Mouse (Mus musculus) liver, embryonic 14.5 days (tissue): ENCODE measurements at regions not wholly inside any gene's neighbourhood (a gene's known extent, or its start where the extent isn't known, plus 50 kb on each side); places are given as distances from the start of the nearest gene placed in this dataset.
"Not testable (repeated sequence)": the region's sequence is repeated elsewhere in the genome, so short reads cannot be mapped to it uniquely, and the experiment has no call there.

ENCODE experiments used
- ATAC-seq: fragments of 200-750 bp; cut with Nextera tagmentation; 2 replicates; pipeline ENCODE4 v1.8.0; 2017; ENCODE audit warnings: moderate number of reproducible peaks, mild to moderate bottlenecking, moderate library complexity; ENCODE audit not compliant: insufficient read depth
- DNase-seq, 3 experiments: peaks; one replicate each; pipeline ENCODE4 v3.0.0-alpha.2; 2012 to 2013; ENCODE audit warnings: low read depth in 3 of 3, low spot score in 3 of 3
- H3K27ac ChIP-seq: fragments of 300-500 bp; sonication (generic); 2 replicates; pipeline ENCODE4 v1.5.1; 2014; ENCODE audit warnings: moderate library complexity, mild to moderate bottlenecking, control low read depth, inconsistent platforms
- H3K27me3 ChIP-seq: fragments of 300-500 bp; sonication (generic); 2 replicates; pipeline ENCODE4 v1.6.1; 2014; ENCODE audit warnings: mild to moderate bottlenecking, low read length, moderate library complexity; ENCODE audit not compliant: control insufficient read depth, insufficient read depth
- H3K36me3 ChIP-seq: fragments of 300-500 bp; sonication (generic); replicated peaks from 2 replicates; pipeline ENCODE4 v1.6.1; 2014; ENCODE audit warnings: low read depth; ENCODE audit not compliant: control insufficient read depth, insufficient read depth
- H3K4me1 ChIP-seq, 2 experiments: fragments of 200-500 bp in 1 of 2; fragments of 300-500 bp in 1 of 2; sonication (generic) in 1 of 2; replicated peaks; 2 replicates each; pipeline ENCODE4 v1.6.1; 2012 to 2014; ENCODE audit warnings: antibody characterized with exemption in 1 of 2, inconsistent platforms in 1 of 2, low read length in 1 of 2; ENCODE audit not compliant: control insufficient read depth in 2 of 2, insufficient read depth in 2 of 2
- H3K4me2 ChIP-seq: fragments of 300-500 bp; sonication (generic); 2 replicates; pipeline ENCODE4 v1.6.1; 2014; ENCODE audit warnings: low read depth, mild to moderate bottlenecking, control low read depth, moderate library complexity
- H3K4me3 ChIP-seq, 2 experiments: fragments of 200-500 bp in 1 of 2; fragments of 300-500 bp in 1 of 2; sonication (generic) in 1 of 2; 2 replicates each; pipeline ENCODE4 v1.5.1; 2012 to 2014; ENCODE audit warnings: low read depth in 2 of 2, low read length in 2 of 2, mild to moderate bottlenecking in 2 of 2, control low read depth in 1 of 2, inconsistent platforms in 1 of 2, moderate library complexity in 1 of 2; ENCODE audit not compliant: insufficient read depth in 1 of 2
- H3K9ac ChIP-seq: fragments of 300-500 bp; sonication (generic); replicated peaks from 2 replicates; pipeline ENCODE4 v1.6.1; 2014; ENCODE audit warnings: mild to moderate bottlenecking, control low read depth, moderate library complexity
- H3K9me3 ChIP-seq: fragments of 300-500 bp; sonication (generic); 2 replicates; pipeline ENCODE4 v1.6.1; 2016; ENCODE audit warnings: low read length, mixed read lengths; ENCODE audit not compliant: control insufficient read depth
- CTCF ChIP-seq: IDR thresholded peaks from 2 replicates; pipeline ENCODE4 v1.5.1; 2016; ENCODE audit warnings: antibody characterized with exemption, low read depth, control low read depth
- EP300 ChIP-seq: IDR thresholded peaks from 2 replicates; pipeline ENCODE4 v1.6.1; 2016; ENCODE audit warnings: antibody characterized with exemption, low read depth
- WGBS: fragments of 180-500 bp; shearing (Covaris S2); extraction: QIAGEN DNeasy Blood & Tissue Kit; methylation state at CpG from one replicate; pipeline ENCODE4 v1.1.7; 2014; ENCODE audit not compliant: insufficient replicate concordance; 5-methylcytosine and 5-hydroxymethylcytosine counted together

DNA sequence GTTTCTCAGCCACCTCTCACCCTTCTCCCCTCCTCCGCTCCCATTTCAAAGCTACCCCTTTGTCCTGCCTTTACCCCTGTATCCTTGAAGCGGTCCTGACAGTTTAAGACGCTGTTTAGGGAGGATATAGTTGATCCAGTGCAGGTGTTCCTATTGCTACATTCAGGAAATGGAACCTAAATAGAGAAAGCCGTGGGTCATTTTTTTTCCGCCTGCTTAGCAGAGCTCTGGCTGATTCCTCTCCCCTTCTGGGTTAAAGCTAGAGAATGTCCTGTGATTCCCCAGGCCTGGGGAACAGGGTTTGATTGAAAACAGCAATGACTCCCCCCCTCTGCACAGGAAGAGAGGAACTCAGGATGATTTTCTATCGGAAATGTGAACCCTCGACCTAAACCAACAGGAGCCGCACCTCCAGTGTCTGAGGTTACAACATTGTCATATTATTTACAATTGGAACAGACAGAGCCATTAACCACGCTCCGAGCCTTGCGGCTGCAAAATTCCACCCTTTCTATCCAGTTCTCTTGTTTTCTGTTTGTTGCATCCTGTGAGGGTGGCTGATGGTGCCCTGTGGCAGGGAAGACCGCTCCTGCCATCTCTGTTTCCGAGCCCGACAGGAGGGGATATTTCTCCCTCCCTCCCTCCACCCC, 127.5 kb downstream of the Gm11077 start:
- DNase-seq (no peak), ATAC-seq (no peak)
- WGBS = 26% methylated on average over 14 of the region's 14 CpGs
- Histone ChIP-seq H3K4me1 (no peaks in the 10 kb centered on the region), H3K36me3 (no peaks in the 10 kb centered on the region), H3K27me3 (no peaks in the 10 kb centered on the region), H3K27ac (no peak overlapping the region), H3K9ac (no peak overlapping the region), H3K4me3 (no peak overlapping the region), H3K4me2 (no peak overlapping the region), H3K9me3 (no peaks in the 10 kb centered on the region)
- no peak for TF ChIP-seq EP300

DNA sequence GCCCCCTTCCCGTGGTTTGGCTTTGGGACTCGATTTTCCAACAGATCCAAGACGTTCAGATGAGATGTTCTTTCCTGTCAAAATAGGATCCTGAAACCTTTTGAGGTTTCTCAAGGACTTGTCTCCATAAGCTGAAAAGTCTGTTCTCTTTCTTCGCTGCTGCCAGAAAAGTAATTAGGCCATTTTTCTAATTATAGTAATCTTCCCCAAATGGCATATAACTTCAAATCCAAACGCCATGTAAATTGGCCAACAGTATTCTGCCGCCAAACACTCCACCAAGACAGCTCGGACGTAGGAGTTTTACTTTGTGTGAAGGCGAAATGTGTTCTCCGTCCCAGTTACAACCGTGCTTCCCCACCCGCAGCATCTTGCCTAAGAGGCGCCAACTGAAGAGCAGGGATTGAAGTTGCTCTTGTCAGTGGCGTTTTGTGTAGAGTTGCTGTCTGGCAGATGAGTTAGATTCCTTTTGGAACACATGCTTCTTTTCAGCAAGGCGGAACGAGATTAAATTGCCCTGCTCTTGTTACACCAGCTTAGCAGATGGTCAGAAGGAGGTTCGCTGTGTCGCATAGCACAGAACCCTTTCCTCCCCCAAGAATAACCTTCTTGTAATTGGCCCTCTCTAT, 128.1 kb downstream of the Gm11077 start:
- no peak for TF ChIP-seq EP300
- no peak for TF ChIP-seq CTCF
- no peak overlapping the region for H3K4me2 ChIP-seq
- DNase-seq = no peak
- H3K9ac ChIP-seq = no peak overlapping the region
- no peaks in the 10 kb centered on the region for H3K9me3 ChIP-seq
- H3K36me3 ChIP-seq = no peaks in the 10 kb centered on the region
- H3K27ac ChIP-seq = no peak overlapping the region
- no peaks in the 10 kb centered on the region for H3K27me3 ChIP-seq
- WGBS = 30% methylated on average over 18 of the region's 18 CpGs
- H3K4me1 ChIP-seq = no peaks in the 10 kb centered on the region
- no peak for ATAC-seq
- no peak overlapping the region for H3K4me3 ChIP-seq

DNA sequence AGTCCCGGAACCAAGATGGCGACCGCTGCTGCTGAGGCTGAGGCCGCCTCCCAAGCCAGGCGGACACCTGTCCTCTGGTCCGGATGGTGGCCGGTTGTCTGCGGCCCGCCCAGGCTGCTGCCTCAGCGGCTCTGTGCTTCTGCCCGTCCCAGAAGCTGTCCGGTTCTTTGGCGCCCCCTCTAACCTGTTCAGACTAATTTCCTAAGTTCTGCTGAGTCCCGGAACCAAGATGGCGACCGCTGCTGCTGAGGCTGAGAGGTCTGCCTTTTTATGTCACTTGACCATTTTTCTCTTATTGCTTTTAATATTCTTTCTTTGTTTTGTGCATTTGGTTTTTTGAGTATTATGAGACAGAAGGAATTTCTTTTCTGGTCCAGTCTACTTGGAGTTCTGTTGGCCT, 140.4 kb downstream of the Gm11077 start:
- not testable (repeated sequence) for H3K9me3 ChIP-seq

DNA sequence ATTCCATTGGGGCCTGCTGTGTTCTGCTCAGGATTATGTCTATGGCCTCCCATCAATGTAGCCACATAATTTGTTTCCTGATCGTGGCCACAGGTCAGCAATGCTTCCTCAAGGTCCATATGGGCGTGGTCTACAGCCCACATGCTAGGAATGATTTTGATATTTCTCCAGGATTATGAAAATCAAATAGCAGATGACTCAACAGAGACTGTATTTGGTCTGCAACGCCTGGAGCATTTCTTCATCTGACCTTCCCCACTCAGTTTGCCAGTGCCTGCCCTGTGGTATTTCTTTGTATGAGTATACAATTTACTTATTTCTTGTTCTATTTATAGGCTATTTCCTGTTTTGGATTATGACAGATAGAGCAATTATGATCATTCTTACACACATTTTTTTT, 145.7 kb downstream of the Gm11077 start:
- no peak overlapping the region for H3K4me3 ChIP-seq

More for the DNA sequence above, 140.4 kb downstream of the Gm11077 start:
- not testable (repeated sequence) for H3K36me3 ChIP-seq, H3K4me3 ChIP-seq, H3K4me1 ChIP-seq, DNase-seq, ATAC-seq, H3K27ac ChIP-seq, H3K9ac ChIP-seq, H3K4me2 ChIP-seq, H3K27me3 ChIP-seq
- WGBS = 79% methylated on average over 8 of the region's 16 CpGs

DNA sequence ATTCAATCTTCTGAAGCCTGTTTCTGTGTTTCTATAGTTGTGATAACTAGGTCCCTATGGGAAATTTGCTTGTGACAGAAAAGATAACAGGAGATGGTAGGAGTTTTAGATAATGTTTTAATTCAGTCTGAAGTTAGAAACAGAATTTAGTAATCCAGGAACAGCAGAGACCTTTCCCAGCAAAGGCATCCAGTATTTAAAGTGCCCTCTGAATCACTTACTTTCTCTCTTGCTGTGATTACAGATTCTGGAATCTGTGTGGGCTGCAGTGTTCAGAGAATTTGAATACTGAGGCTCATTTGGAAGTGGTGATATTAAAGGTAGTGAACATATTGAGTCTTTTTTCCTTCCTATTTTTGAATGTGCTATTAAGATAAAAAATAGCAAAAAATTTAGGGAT, 154.6 kb downstream of the Gm11077 start:
- no peak for TF ChIP-seq CTCF
- no peak for TF ChIP-seq EP300
- no peaks in the 10 kb centered on the region for H3K4me1 ChIP-seq
- no peak overlapping the region for H3K4me3 ChIP-seq
- H3K27ac ChIP-seq = no peak overlapping the region
- H3K9me3 ChIP-seq = no peaks in the 10 kb centered on the region
- ATAC-seq (no peak), DNase-seq (no peak)
- H3K4me2 ChIP-seq = no peak overlapping the region
- H3K9ac ChIP-seq = no peak overlapping the region
- H3K27me3 ChIP-seq = no peaks in the 10 kb centered on the region
- H3K36me3 ChIP-seq = no peaks in the 10 kb centered on the region

More for the DNA sequence above, 145.7 kb downstream of the Gm11077 start:
- H3K9me3 ChIP-seq = no peaks in the 10 kb centered on the region
- TF ChIP-seq EP300 (no peak), CTCF (no peak)
- H3K4me1 ChIP-seq = no peaks in the 10 kb centered on the region
- H3K27me3 ChIP-seq = no peaks in the 10 kb centered on the region
- H3K9ac ChIP-seq = no peak overlapping the region
- no peak overlapping the region for H3K4me2 ChIP-seq
- no peak overlapping the region for H3K27ac ChIP-seq
- 35% methylated on average over 3 of the region's 3 CpGs for WGBS
- H3K36me3 ChIP-seq = no peaks in the 10 kb centered on the region
- ATAC-seq (no peak), DNase-seq (no peak)
